Mouse (Mus musculus): ENCODE data around the gene Dpagt1.

Dpagt1 gene

DNA sequence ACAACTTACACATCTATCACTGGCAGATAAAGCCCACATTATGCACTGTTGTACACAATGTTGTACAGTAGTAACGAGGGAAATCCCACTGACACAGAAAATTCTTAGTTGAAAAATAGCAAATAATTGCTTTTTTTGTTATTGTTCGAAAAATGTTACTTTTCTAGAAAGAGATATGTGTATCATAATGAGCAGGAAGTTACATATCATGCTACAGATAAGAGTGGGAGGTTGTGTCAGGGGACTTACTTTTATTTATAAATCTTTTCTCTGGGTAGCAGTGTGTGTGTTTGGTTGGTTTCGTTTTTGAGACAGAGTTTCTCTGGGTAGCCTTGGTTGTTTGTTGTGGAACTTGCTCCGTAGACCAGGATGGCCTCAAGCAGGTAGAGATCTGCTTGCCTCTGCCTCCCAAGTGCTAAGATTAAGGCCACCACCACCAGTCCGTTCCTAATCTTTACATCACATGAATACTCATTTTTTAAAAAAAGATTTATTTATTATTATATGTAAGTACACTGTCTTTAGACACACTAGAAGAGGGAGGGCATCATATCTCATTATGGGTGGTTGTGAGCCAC is 52.4 kb downstream of the Dpagt1 start:
- no peak for DNase-seq (ENCODE audit: low spot score in 2 of 2)

DNA sequence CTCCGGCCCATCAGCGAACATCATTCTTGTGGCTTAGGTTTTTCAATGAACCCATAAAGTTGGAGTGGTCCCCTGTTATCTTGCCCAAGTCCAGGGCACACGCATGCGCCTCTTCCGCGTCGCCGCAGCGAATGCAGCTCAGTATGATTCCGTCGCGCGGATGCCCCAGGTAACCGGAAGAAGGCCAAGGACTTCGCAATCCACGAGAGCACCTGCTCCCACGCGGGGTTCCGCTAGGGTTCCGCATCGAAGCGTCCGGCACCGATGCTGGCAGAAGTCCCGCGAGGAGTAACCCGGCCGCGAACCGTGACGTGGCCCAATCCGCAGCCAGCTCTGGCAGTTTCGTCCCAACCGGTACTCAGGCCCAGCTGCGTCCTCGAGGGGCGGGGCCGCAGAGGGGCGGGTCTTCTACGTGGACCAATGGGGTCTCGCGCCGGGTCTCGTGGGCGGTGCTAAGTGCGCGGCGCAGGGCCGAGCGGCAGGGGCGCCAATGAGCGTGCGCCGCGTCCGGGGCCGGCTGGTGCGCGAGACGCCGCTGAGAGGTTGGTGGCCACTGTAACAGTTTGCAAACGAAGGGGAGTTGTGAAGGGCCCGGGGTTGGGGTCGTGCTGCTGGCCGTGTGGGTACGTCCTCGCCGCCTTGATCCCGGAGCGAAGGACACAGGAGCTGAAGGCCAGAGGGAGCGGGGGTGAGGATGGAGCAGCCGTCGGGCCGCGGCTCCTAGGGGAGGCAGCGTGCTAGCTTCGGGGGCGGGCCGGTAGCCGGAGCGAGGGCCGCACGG is 53.4 kb downstream of the Dpagt1 start, which contains the start of gene Hyou1:
Hyou1 (plus strand) TSS at position 437 of the 781 bp plus-strand sequence.
- DNase-seq (ENCODE audit: low spot score in 2 of 2), result peak; percentile 98 to 99

- DNase-seq (ENCODE audit: low spot score in 2 of 2), result no peak
These were observed 54.0 kb downstream of the Dpagt1 start for GRCm38 (mm10) chr9:44379862-44380261.

Data from right cerebral cortex, adult 2 months (tissue).